In genomic region chr17:35550871-35551270, GRCm38 (mm10) we compare ENCODE assay signal across 27 mouse cellular contexts. TPM values are rescaled to one million over a fixed set of nuclear protein-coding genes. Genes with fewer than 3 reads are reported as not detected.
DNase-seq lines count a peak whose midpoint lies in the region; ATAC-seq and TF ChIP-seq lines count a peak whose summit lies in the region.
"Had no signal": no experiment of that assay in that cellular context is flagged by ENCODE, and none has a peak within 500 bp of the region (broad histone marks: within the 10 kb centered on the region; RNA-seq: fewer than 3 reads in every experiment).

No protein-coding gene starts in this region.

- peaks cover 7% of the 10 kb centered on the region; the same call in 1 of the 2 replicates for H3K27me3 ChIP-seq in heart, embryonic 10.5 days (ENCODE audit: insufficient read depth, poor library complexity, severe bottlenecking)
- H3K27me3 ChIP-seq in heart, adult 2 months (ENCODE audit: control insufficient read depth, insufficient read depth, low read length) = no peaks in the 10 kb centered on the region
- no peaks in the 10 kb centered on the region for H3K27me3 ChIP-seq in E14TG2a.4 (ENCODE audit: insufficient read depth, low read length)
- no peaks in the 10 kb centered on the region for H3K27me3 ChIP-seq in intestine, embryonic 16.5 days (replicated peaks; ENCODE audit: control insufficient read depth, insufficient read depth, low read length)

- TF ChIP-seq POLR2A in heart, adult 2 months (IDR thresholded peaks at IDR 0.05; ENCODE audit: insufficient read depth, low read depth, low read length) = no peak

- no peak for TF ChIP-seq CTCF in heart, adult 2 months (IDR thresholded peaks at IDR 0.05)
- no peak for TF ChIP-seq CTCF in E14TG2a.4 (conservative IDR thresholded peaks at IDR 0.05; ENCODE audit: low read length)

- no peak for TF ChIP-seq EP300 in heart, adult 2 months (IDR thresholded peaks at IDR 0.05; ENCODE audit: insufficient read depth, low read depth, low read length)

- H3K4me2 ChIP-seq in intestine, embryonic 16.5 days (ENCODE audit: low read depth, low read length) = no peak overlapping the region
- H3K4me2 ChIP-seq: liver, embryonic 12.5 days; lung, embryonic 14.5 days; midbrain, embryonic 11.5 days had no signal

- ATAC-seq in intestine, embryonic 16.5 days = peak; percentile 29; the same call in 1 of the 2 replicates
- ATAC-seq: CD4-positive, CD25-positive, alpha-beta regulatory T cell, adult 4 months; liver, embryonic 12.5 days had no signal

- H3K9me3 ChIP-seq in heart, embryonic 10.5 days = no peaks in the 10 kb centered on the region
- H3K9me3 ChIP-seq in E14TG2a.4 (ENCODE audit: low read length) = no peaks in the 10 kb centered on the region
- H3K9me3 ChIP-seq in intestine, embryonic 16.5 days (ENCODE audit: control insufficient read depth, low read length) = no peaks in the 10 kb centered on the region
- H3K9me3 ChIP-seq: liver, embryonic 12.5 days had no signal

- no peak overlapping the region for H3K9ac ChIP-seq in heart, adult 2 months (ENCODE audit: low read depth, low read length)
- H3K9ac ChIP-seq in intestine, embryonic 16.5 days (ENCODE audit: low read depth, low read length) = peak overlapping the region; percentile 35; the same call in 1 of the 2 replicates
- H3K9ac ChIP-seq: liver, embryonic 12.5 days; lung, embryonic 14.5 days had no signal

- H3K4me3 ChIP-seq in heart, embryonic 10.5 days = no peak overlapping the region
- H3K4me3 ChIP-seq in heart, adult 2 months = no peak overlapping the region
- 0 out of 2 replicates have a peak overlapping the region, but pooled peaks have one; percentile 17 for H3K4me3 ChIP-seq in E14TG2a.4 (replicated peaks; ENCODE audit: low read length)
- H3K4me3 ChIP-seq in intestine, embryonic 16.5 days (ENCODE audit: low read length) = no peak overlapping the region
- H3K4me3 ChIP-seq: liver, embryonic 12.5 days had no signal

- peaks cover 43% of the 10 kb centered on the region for H3K4me1 ChIP-seq in heart, embryonic 10.5 days
- H3K4me1 ChIP-seq in heart, adult 2 months (ENCODE audit: control insufficient read depth, insufficient read depth, low read length) = peaks cover 3% of the 10 kb centered on the region
- peaks cover 78% of the 10 kb centered on the region for H3K4me1 ChIP-seq in E14TG2a.4 (replicated peaks; ENCODE audit: low read depth, low read length)
- peaks cover 9% of the 10 kb centered on the region for H3K4me1 ChIP-seq in intestine, embryonic 16.5 days (ENCODE audit: control insufficient read depth, insufficient read depth, low read length)
- H3K4me1 ChIP-seq: liver, embryonic 12.5 days had no signal

- 45% methylated on average over 8 of the region's 8 CpGs for WGBS in heart, embryonic 10.5 days
- WGBS in heart, adult 2 months = 49% methylated on average over 8 of the region's 8 CpGs
- WGBS in intestine, embryonic 16.5 days = 37% methylated on average over 8 of the region's 8 CpGs

- DNase-seq in heart, embryonic 10.5 days (ENCODE audit: low spot score) = no peak
- no peak for DNase-seq in heart, adult 2 months
- DNase-seq in heart, postnatal 4 days = peak; percentile 8
- no peak for DNase-seq in heart, adult 8-10 months (ENCODE audit: low spot score)
- DNase-seq in thymus, postnatal 25 days = no peak
- DNase-seq: adrenal gland, adult 8-10 months; cerebellum, adult 8-10 months; gastrocnemius, postnatal 14 days; kidney, adult 11 months; kidney, postnatal 10 days; lung, embryonic 14.5 days; thymus, adult 18-20 months had no signal

- H3K36me3 ChIP-seq in heart, embryonic 10.5 days = no peaks in the 10 kb centered on the region
- H3K36me3 ChIP-seq in heart, adult 2 months (ENCODE audit: control insufficient read depth, insufficient read depth, low read length) = no peaks in the 10 kb centered on the region
- peaks cover 8% of the 10 kb centered on the region; the same call in 1 of the 2 replicates for H3K36me3 ChIP-seq in E14TG2a.4 (ENCODE audit: insufficient read depth, low read length)
- no peaks in the 10 kb centered on the region for H3K36me3 ChIP-seq in intestine, embryonic 16.5 days (ENCODE audit: control insufficient read depth, insufficient read depth, low read length)
- H3K36me3 ChIP-seq: liver, embryonic 12.5 days had no signal

- peak overlapping the region; percentile 90 for H3K27ac ChIP-seq in heart, embryonic 10.5 days
- no peak overlapping the region for H3K27ac ChIP-seq in heart, adult 2 months
- peak overlapping the region; percentile 23 for H3K27ac ChIP-seq in intestine, embryonic 16.5 days (ENCODE audit: low read length)
- H3K27ac ChIP-seq: liver, embryonic 12.5 days; macrophage had no signal

- intact Hi-C loops in heart, adult 2 months (cut with DNase I) = no loop called here

- no peaks in the 10 kb centered on the region for H3K79me2 ChIP-seq in heart, adult 2 months (replicated peaks; ENCODE audit: control insufficient read depth, insufficient read depth, low read length)

RNA-seq across cellular contexts. Expression of gene Cdsn, which starts 1.1 kb away (rescaled TPM):
- 0.20 and 0.63 TPM in 2 replicates for polyA plus RNA-seq in heart, embryonic 10.5 days (2016; fragmentation: Nextera tagmentation; extraction: Ambion mirVana)
- under 1 TPM; 0.27 to 0.29 TPM for total RNA-seq in heart, adult 2 months (2021)
- 0.94 and 1.1 TPM in 2 replicates for polyA plus RNA-seq in heart, adult 2 months (2012; rRNA removed)
- total RNA-seq in heart, postnatal 4 days (2021) = under 1 TPM; 0.16 to 0.26 TPM
- total RNA-seq in heart, adult 8-10 months (2022) = under 1 TPM; 0.14 to 0.37 (median 0.27) TPM
- polyA plus RNA-seq in intestine, embryonic 16.5 days (2015; fragmentation: Nextera tagmentation; extraction: Ambion mirVana) = 0.10 TPM in 2 replicates
- total RNA-seq: monocyte, adult 5-6 weeks had no signal
- polyA plus RNA-seq: CD4-positive, CD25-positive, alpha-beta regulatory T cell, adult 4 months; forebrain, embryonic 11.5 days; limb, embryonic 11.5 days; liver, embryonic 12.5 days; macrophage had no signal

RNA-seq across cellular contexts. Expression of gene 2300002M23Rik, which starts 16.4 kb away (rescaled TPM):
- polyA plus RNA-seq in heart, embryonic 10.5 days (2016; fragmentation: Nextera tagmentation; extraction: Ambion mirVana) = not detected in 2 replicates
- not detected for total RNA-seq in heart, adult 2 months (2021)
- polyA plus RNA-seq in heart, adult 2 months (2012; rRNA removed) = not detected in 2 replicates
- total RNA-seq in heart, postnatal 4 days (2021) = not detected
- total RNA-seq in heart, adult 8-10 months (2022) = not detected
- not detected in 2 replicates for polyA plus RNA-seq in intestine, embryonic 16.5 days (2015; fragmentation: Nextera tagmentation; extraction: Ambion mirVana)
- total RNA-seq: adrenal gland, adult 8-10 months; gastrocnemius, postnatal 14 days; layer of hippocampus, adult 8-10 months; left cerebral cortex, adult 18-20 months; MEL; monocyte, adult 5-6 weeks had no signal
- polyA plus RNA-seq: CD4-positive, CD25-positive, alpha-beta regulatory T cell, adult 4 months; cortical plate, adult 2 months; forebrain, embryonic 11.5 days; hindbrain, embryonic 11.5 days; limb, embryonic 11.5 days; liver, embryonic 12.5 days; lung, embryonic 14.5 days; macrophage; midbrain, embryonic 11.5 days; neural tube, embryonic 14.5 days had no signal

RNA-seq across cellular contexts. Expression of gene Psors1c2, which starts 17.9 kb away (rescaled TPM):
- 0.81 and 1.1 TPM in 2 replicates for polyA plus RNA-seq in heart, embryonic 10.5 days (2016; fragmentation: Nextera tagmentation; extraction: Ambion mirVana)
- total RNA-seq in heart, adult 2 months (2021) = not detected
- not detected in 2 replicates for polyA plus RNA-seq in heart, adult 2 months (2012; rRNA removed)
- total RNA-seq in heart, postnatal 4 days (2021) = not detected
- total RNA-seq in heart, adult 8-10 months (2022) = not detected
- 0.66 and 0.81 TPM in 2 replicates for polyA plus RNA-seq in intestine, embryonic 16.5 days (2015; fragmentation: Nextera tagmentation; extraction: Ambion mirVana)
- total RNA-seq: adrenal gland, adult 8-10 months; gastrocnemius, postnatal 14 days; monocyte, adult 5-6 weeks had no signal
- polyA plus RNA-seq: macrophage had no signal

RNA-seq across cellular contexts. Expression of gene Cchcr1, which starts 34.0 kb away (rescaled TPM):
- polyA plus RNA-seq in heart, embryonic 10.5 days (2016; fragmentation: Nextera tagmentation; extraction: Ambion mirVana) = 17.2 and 17.9 TPM in 2 replicates
- total RNA-seq in heart, adult 2 months (2021) = 1 to 10 TPM; 1.9 to 2.2 TPM
- polyA plus RNA-seq in heart, adult 2 months (2012; rRNA removed) = 3.7 and 3.8 TPM in 2 replicates
- 10 to 100 TPM; 11.0 to 12.5 TPM for total RNA-seq in heart, postnatal 4 days (2021)
- total RNA-seq in heart, adult 8-10 months (2022) = 1 to 10 TPM; 2.0 to 3.9 (median 2.4) TPM
- 12.5 and 15.7 TPM in 2 replicates for polyA plus RNA-seq in intestine, embryonic 16.5 days (2015; fragmentation: Nextera tagmentation; extraction: Ambion mirVana)

RNA-seq across cellular contexts. Expression of gene Tcf19, which starts 34.2 kb away (rescaled TPM):
- 43.1 and 43.8 TPM in 2 replicates for polyA plus RNA-seq in heart, embryonic 10.5 days (2016; fragmentation: Nextera tagmentation; extraction: Ambion mirVana)
- 1 to 10 TPM; 2.0 to 2.4 TPM for total RNA-seq in heart, adult 2 months (2021)
- polyA plus RNA-seq in heart, adult 2 months (2012; rRNA removed) = 3.0 and 3.5 TPM in 2 replicates
- 10 to 100 TPM; 41.1 to 44.2 TPM for total RNA-seq in heart, postnatal 4 days (2021)
- total RNA-seq in heart, adult 8-10 months (2022) = 1 to 10 TPM; 2.1 to 3.3 (median 2.4) TPM
- 57.7 and 68.3 TPM in 2 replicates for polyA plus RNA-seq in intestine, embryonic 16.5 days (2015; fragmentation: Nextera tagmentation; extraction: Ambion mirVana)
